Mouse (Mus musculus) granulocyte monocyte progenitor cell, adult 5-6 weeks (primary cell): ENCODE results near the gene Ak6. TPM values are rescaled to one million over a fixed set of nuclear protein-coding genes. Genes with fewer than 3 reads are reported as not detected.

Experiments
- ATAC-seq: replicated peaks from 2 replicates; pipeline ENCODE4 v1.8.0; 2016; ENCODE audit warnings: mild to moderate bottlenecking, moderate TSS enrichment, inconsistent platforms; ENCODE audit not compliant: poor library complexity, severe bottlenecking
- total RNA-seq, 2 experiments: library from RNA; stranded (forward) in 1 of 2; stranded (reverse) in 1 of 2; fragments of 200-712, 200-1000 nt in 1 of 2; fragments of >200 nt in 1 of 2; fragmentation: Nextera tagmentation in 1 of 2; gene quantifications; 2 replicates each; pipeline ENCODE4 v1.2.3; 2014 to 2017

Ak6 gene
- total RNA-seq (2014; fragmentation: Nextera tagmentation) (246 and 279 TPM in 2 replicates), total RNA-seq (2017) (261 and 347 TPM in 2 replicates)

DNA sequence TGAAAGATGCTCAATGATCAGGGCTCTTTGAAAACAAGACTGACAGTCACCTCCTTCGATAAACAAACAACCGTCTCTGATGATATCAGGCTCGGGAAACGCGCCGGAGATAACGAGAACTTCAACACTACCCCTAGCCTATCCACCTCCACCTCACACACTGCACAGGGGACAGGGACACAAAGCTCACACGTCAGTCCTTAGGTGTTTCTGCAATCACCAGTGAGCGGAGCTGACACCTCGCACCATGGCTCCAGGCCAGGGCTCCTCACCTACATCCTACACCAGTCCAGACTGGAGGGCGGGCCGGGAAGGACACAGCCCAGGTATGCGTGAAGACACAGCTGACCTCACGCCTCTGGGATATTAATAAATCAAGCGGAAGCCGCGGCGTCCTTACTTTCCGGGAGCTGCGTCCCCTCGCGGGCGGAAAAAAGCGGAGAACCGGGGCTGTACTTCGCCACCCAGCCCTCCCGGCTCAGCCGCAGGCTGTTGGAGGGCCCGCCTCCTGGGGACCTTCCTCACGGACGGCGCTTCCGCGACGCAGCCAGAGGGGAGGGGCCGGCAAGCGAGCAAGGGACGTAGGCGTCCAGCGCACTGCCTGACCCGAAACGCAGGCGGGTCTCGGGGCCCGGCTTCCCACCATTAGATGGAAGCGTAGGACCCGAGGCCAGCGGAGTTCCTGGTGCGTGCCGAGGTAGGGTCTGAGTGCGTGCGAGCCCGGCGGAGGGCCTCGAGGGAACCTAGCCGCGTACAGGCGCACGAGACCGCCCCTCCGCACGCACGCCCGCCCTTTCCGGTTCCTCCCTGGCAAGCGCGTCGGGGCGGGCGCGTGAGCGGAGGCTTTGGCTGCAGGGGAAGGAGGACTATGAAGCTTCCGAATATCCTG lies at the start of gene Ak6, which contains the start of gene Rad17:
Gene Ak6, plus strand, starts transcription at position 430 of the 889 bp plus-strand sequence.
Gene Rad17, minus strand, starts transcription at position 502 of the 889 bp plus-strand sequence.
- peak; percentile 88 for ATAC-seq

DNA sequence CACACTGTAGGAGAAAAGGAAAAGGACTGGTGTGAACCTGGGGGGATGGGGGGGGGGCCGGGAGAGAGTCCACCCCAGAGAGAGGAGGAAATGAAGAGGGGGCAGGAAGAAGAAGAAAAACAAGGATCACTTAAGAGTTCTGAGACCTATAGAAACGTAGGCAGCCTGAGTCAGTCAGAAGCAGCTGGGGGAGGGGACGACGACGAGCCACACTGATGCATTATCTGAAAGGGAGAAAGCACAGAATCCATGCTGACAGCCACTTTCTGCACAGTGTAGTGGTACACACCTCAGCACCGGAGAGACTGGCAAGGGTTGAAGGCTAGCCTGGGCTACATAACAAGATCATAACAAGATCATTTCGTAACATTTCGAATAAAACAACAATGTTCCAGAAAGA lies 49.7 kb upstream of the Ak6 start:
- ATAC-seq, result no peak

DNA sequence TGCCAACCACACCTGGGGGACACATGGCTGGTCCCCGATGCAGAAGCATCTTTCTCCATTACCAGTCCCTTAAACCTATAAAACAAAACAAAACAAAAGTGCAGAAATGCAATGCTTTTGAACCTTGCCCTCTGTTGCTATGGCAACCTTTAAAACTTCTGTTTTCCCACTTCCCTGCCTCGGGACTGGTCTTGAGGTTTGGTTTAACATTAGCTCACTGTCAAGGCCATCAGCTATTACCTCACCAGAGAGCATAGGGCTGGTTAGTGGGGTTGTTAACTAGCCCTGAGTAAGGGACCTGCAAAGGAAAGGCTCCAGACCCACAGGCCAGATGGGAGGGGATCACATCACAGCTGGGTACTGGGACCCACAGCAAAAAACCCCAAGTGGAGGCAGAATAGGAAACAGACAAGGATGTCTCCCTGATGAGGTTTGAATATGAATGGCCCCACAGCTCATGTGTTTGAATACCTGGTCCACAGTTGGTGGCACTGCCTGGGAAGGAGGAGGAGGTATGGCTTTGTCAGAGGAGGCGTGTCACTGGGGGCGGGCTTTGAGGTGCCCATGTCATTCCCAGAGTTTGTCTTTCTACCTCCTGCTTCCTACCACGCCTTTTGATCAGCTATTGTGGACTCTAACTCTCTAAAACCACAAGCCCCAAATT lies 48.4 kb upstream of the Ak6 start:
- ATAC-seq, result peak; percentile 87

GRCm38 (mm10) chr13:100603031-100603737 lies 47.6 kb upstream of the Ak6 start:
- no peak for ATAC-seq

DNA sequence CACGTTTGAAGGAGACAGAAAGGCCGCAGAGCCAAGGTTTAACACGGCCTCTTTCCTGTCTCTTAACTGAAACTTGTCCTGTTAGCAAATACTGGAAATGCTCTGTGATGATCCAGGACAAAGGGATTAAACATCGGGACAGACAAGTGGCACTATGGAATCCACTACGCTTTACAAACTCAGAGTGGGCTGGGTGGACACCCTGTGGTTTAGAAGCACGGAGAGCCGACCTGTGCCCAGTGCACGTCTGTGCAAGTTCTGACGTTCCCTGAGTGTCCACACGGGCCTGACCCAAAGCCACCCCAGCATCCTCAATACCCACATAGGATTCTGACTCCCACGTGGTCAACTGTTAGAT lies 47.1 kb upstream of the Ak6 start:
- ATAC-seq, result no peak

- ATAC-seq, result no peak
These were observed 44.9 kb upstream of the Ak6 start for GRCm38 (mm10) chr13:100605845-100606244.

- ATAC-seq, result no peak
These were observed 43.0 kb upstream of the Ak6 start for GRCm38 (mm10) chr13:100607756-100608155.

- no peak for ATAC-seq
These were observed 39.5 kb upstream of the Ak6 start for GRCm38 (mm10) chr13:100611266-100611665.

- no peak for ATAC-seq
These were observed 38.5 kb upstream of the Ak6 start for GRCm38 (mm10) chr13:100612251-100612650.

DNA sequence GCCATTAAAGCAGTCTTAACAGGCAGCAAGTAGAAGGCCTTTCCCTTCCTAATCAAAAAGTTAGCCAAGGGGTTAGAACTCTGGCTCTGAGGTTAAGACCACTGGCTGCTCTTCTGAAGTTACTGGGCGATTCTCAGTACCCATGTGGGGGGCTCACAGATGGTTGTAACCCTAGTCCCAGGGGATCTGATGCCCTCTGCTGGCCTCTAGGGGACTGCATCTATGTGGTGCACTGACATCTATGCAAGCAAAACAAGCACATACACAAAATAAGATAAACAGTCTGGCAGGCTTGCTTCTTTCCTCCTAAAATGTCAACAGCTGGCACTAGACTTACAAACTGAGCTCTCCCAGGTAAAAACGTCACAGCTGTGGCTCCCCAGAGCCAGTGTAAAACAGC lies 37.9 kb upstream of the Ak6 start:
- ATAC-seq, result no peak

DNA sequence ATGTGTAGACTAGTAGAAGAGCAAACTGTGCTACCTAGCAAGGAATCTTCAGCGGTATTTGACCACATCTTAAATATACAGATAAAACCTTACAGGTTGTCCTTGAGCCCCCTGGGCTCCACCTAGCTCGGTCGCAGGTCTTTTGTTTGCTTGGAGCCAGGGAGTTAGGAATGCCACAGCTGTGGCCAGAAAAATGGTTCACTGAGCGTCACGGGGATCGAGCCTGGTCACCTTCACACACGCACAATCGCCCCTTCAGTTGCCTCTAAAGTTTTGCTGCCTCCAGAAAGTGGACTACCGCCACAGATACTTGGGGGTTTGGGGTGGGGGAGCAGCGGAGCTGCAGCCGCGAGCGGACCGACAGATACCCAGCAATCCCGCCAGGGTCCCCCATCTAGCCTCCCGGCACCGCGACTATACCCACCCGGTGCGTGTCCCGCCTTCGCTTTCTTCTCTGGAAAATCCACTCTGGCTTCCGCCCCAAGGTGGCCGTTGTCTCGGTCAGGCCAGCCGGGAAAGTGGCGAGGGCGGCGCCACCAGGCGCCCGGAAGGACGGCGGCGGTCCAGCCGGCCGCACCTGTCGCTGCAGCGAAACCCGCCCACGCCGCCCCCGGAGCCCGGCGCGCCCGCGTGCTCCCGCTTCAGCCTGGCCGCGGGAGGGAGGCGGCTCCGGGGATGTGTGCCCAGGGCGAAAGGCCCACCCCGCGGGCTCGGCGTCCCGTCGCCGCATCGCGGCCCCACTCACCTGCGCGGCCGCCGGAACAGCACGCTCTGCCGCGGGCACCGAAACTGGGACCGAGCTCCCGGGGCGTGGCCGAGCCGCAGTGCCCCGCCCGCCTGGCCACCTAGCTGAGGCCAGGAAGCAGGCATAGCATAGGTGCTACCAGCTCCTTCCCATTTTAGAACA lies 34.3 kb upstream of the Ak6 start, which contains the start of gene Marveld2:
Gene Marveld2, minus strand, starts transcription at position 791 of the 907 bp plus-strand sequence.
- peak; percentile 86 for ATAC-seq

DNA sequence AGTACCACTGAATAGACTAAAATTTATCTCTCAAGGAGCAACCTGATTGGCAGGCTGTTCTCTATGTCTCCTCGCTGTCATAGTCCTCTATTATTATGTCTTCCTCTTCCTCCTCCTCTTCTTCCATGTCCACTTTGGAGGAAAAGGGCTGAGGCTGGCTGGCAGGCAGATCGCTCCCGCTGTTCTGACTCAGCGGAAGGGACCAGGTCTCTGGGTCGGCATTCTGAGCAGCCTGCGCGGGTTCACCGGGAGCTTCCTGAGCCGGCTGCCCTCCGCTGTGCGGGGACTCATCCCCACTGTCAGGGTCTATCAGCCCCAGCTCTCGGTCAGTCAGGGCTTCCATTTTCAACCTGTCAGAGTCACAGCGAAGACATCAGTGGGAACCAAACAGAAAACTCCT lies 33.2 kb upstream of the Ak6 start:
- no peak for ATAC-seq

GRCm38 (mm10) chr13:100622241-100622640 lies 28.5 kb upstream of the Ak6 start:
- ATAC-seq, result no peak

GRCm38 (mm10) chr13:100634106-100634691 lies 16.6 kb upstream of the Ak6 start:
- ATAC-seq, result peak; percentile 80

GRCm38 (mm10) chr13:100642471-100643209 lies 8.1 kb upstream of the Ak6 start:
- ATAC-seq, result peak; percentile 97

DNA sequence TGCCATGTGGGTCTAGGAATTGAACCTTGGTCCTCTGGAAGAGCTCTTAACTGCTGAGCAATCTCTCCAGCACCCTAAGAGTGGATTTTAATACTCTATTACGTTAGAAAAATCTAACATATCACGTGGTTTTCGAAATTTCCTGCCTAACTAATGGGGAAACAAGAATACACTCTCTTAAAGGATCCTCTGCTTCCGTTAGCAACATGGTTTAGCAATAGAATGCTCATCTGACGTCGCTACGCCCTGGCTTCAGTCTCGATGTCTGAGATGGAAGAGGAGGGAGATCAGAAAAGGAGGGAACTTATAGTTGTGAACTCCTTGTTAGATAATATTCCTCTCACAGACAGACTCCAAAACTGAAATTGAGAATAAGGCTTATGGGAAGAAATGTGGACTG lies 2.6 kb upstream of the Ak6 start:
- ATAC-seq, result peak; percentile 51

DNA sequence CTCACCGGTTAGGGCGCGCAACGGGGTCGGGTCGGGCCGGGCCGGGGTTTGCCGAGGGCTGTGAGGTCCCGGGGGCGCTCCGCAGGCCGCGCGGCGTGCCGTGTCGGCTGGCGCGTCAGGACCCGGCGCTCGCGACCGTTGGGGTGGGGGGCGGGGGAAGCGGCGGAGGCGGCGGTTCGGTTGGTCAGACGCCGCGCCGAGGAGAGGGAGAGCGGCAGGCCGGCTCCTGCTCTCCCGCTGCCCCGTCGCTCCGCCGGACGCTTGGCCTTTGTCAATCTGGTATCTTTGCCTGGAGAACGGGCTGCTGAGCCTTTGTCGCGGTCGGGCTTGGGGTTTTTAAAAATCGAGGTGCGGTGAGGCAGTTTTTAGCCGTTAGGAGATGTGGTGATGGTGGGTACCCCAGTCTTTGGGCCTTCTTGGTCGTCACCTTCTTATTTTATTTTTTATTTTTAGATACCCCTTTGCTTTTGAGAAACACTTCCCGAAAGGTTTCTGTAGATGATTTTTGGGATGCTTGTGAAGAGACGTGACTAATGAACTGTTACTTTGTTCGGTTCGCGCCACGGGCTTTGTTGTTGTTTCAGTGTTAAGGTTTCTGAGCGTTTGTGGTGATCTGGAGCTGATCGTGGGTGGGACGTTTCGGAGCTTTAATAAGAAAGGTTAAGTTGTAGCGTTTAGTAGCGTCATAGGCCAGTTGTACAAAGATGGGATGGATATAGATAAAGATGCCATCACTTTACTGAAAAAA lies 834 bp downstream of the Ak6 start, which contains the start of gene Taf9:
Gene Taf9, plus strand, starts transcription at position 141 of the 748 bp plus-strand sequence.
- no peak for ATAC-seq

GRCm38 (mm10) chr13:100658091-100658490 lies 7.3 kb downstream of the Ak6 start:
- ATAC-seq, result no peak
